In genomic region chr9:72639843-72640621, GRCm38 (mm10) we compare ENCODE assay signal across 8 mouse cellular contexts. TPM values are rescaled to one million over a fixed set of nuclear protein-coding genes. Genes with fewer than 3 reads are reported as not detected.
DNase-seq lines count a peak whose midpoint lies in the region; ATAC-seq and TF ChIP-seq lines count a peak whose summit lies in the region.

No protein-coding gene starts in this region.

- peak; percentile 84 for TF ChIP-seq EP300 in lung, postnatal 0 days (IDR thresholded peaks at IDR 0.05)

- H3K27me3 ChIP-seq in G1E (ENCODE audit: insufficient read depth, low read length), result no peaks in the 10 kb centered on the region; the same call in 1 of the 2 replicates
- H3K27me3 ChIP-seq in forebrain, embryonic 16.5 days (replicated peaks; ENCODE audit: control insufficient read depth, insufficient read depth, low read length), result no peaks in the 10 kb centered on the region
- H3K27me3 ChIP-seq in lung, postnatal 0 days (replicated peaks; ENCODE audit: insufficient read depth, low read length), result no peaks in the 10 kb centered on the region

- no peaks in the 10 kb centered on the region for H3K36me3 ChIP-seq in G1E (replicated peaks)
- no peaks in the 10 kb centered on the region for H3K36me3 ChIP-seq in forebrain, embryonic 16.5 days (ENCODE audit: control insufficient read depth, insufficient read depth)
- no peaks in the 10 kb centered on the region for H3K36me3 ChIP-seq in lung, postnatal 0 days (ENCODE audit: insufficient read depth, low read length)

- H3K4me1 ChIP-seq in G1E (ENCODE audit: insufficient read depth, low read depth, low read length), result peaks cover 40% of the 10 kb centered on the region
- peaks cover 22% of the 10 kb centered on the region for H3K4me1 ChIP-seq in forebrain, embryonic 16.5 days (replicated peaks; ENCODE audit: control insufficient read depth, insufficient read depth, low read length)
- H3K4me1 ChIP-seq in lung, postnatal 0 days (ENCODE audit: insufficient read depth, low read depth, low read length), result peaks cover 13% of the 10 kb centered on the region; the same call in 1 of the 2 replicates

- H3K4me3 ChIP-seq in G1E (ENCODE audit: low read depth, low read length), result peak overlapping the region; percentile 68
- peak overlapping the region; percentile 27 for H3K4me3 ChIP-seq in forebrain, embryonic 16.5 days (replicated peaks; ENCODE audit: low read length)
- peak overlapping the region; percentile 49 for H3K4me3 ChIP-seq in layer of hippocampus, adult 2 months
- peak overlapping the region; percentile 8; the same call in 1 of the 2 replicates for H3K4me3 ChIP-seq in lung, postnatal 0 days (ENCODE audit: low read depth, low read length)

- TF ChIP-seq CTCF in G1E (IDR thresholded peaks at IDR 0.05; ENCODE audit: low read depth, low read length), result no peak
- TF ChIP-seq CTCF in layer of hippocampus, adult 2 months (conservative IDR thresholded peaks at IDR 0.05), result no peak
- TF ChIP-seq CTCF in lung, postnatal 0 days (IDR thresholded peaks at IDR 0.05), result no peak

- peak overlapping the region; percentile 88 for H3K27ac ChIP-seq in forebrain, embryonic 16.5 days (ENCODE audit: low read length)
- peak overlapping the region; percentile 90 for H3K27ac ChIP-seq in layer of hippocampus, adult 2 months
- H3K27ac ChIP-seq in lung, postnatal 0 days (ENCODE audit: low read length), result peak overlapping the region; percentile 97

- peak; percentile 89 for ATAC-seq in G1E (ENCODE audit: extremely low read depth, insufficient number of reproducible peaks, low FRiP score, poor library complexity, severe bottlenecking)
- ATAC-seq in forebrain, embryonic 16.5 days, result peak; percentile 90
- peak; percentile 92 for ATAC-seq in lung, postnatal 0 days

- H3K4me2 ChIP-seq in forebrain, embryonic 16.5 days (ENCODE audit: low read length), result peak overlapping the region; percentile 48
- H3K4me2 ChIP-seq in lung, postnatal 0 days (replicated peaks; ENCODE audit: low read depth, low read length), result peak overlapping the region; percentile 43

- H3K9me3 ChIP-seq in G1E (replicated peaks), result peaks cover 3% of the 10 kb centered on the region; the same call in 1 of the 2 replicates
- H3K9me3 ChIP-seq in forebrain, embryonic 16.5 days (ENCODE audit: control insufficient read depth, low read length), result no peaks in the 10 kb centered on the region
- H3K9me3 ChIP-seq in lung, postnatal 0 days (ENCODE audit: low read length), result no peaks in the 10 kb centered on the region

- whole genome bisulfite sequencing in forebrain, embryonic 16.5 days, result 0% methylated on average over 27 of the region's 27 CpGs
- under 1% methylated on average over 27 of the region's 27 CpGs for whole genome bisulfite sequencing in lung, postnatal 0 days

- intact Hi-C loops in heart, postnatal 25 days (cut with DNase I), result loop anchor here (2.0 kb wide), 1 partner anchor 23 kb away; the partner anchor contains the start of gene Nedd4

- peak; percentile 79 for DNase-seq in G1E (ENCODE audit: low spot score)
- peak; percentile 75 to 82 for DNase-seq in cerebellum, adult 18-20 months
- DNase-seq in heart, postnatal 25 days (ENCODE audit: low spot score), result peak; percentile 88
- DNase-seq in layer of hippocampus, adult 2 months (ENCODE audit: low spot score in 2 of 2), result peak; percentile 53 to 62
- DNase-seq in lung, postnatal 0 days (ENCODE audit: low spot score), result peak; percentile 98
- DNase-seq in ovary, postnatal 14 days (ENCODE audit: low spot score), result peak; percentile 69
- DNase-seq in thymus, postnatal 25 days, result peak; percentile 25

- peak overlapping the region; percentile 51 for H3K9ac ChIP-seq in forebrain, embryonic 16.5 days (replicated peaks; ENCODE audit: low read depth, low read length)
- H3K9ac ChIP-seq in lung, postnatal 0 days (replicated peaks; ENCODE audit: low read depth), result peak overlapping the region; percentile 34; the same call in 1 of the 2 replicates

RNA-seq across cellular contexts. Expression of gene Nedd4, which starts 22.1 kb away (rescaled TPM):
- total RNA-seq in G1E (2014; fragmentation: Nextera tagmentation) (869 and 984 TPM in 2 replicates), G1E (2017) (631 and 707 TPM in 2 replicates)
- polyA plus RNA-seq in G1E (2012), result 399 and 562 TPM in 2 replicates
- 415 and 474 TPM in 2 replicates for polyA plus RNA-seq in forebrain, embryonic 16.5 days (2015; fragmentation: Nextera tagmentation; extraction: Ambion mirVana)
- 100 to 1,000 TPM; 337 to 377 TPM for total RNA-seq in heart, postnatal 25 days (2021)
- 100 to 1,000 TPM; 298 to 301 TPM for total RNA-seq in layer of hippocampus, adult 2 months (2021)
- 264 and 334 TPM in 2 replicates for polyA plus RNA-seq in lung, postnatal 0 days (2015; fragmentation: Nextera tagmentation; extraction: Ambion mirVana)

Comparison
In these comparisons a context has a peak if more than half of its experiments do, and no peak if none do; other contexts are left out.
1. Peak in every context shown above with its lines: DNase-seq, ATAC-seq, H3K4me3 ChIP-seq and H3K27ac ChIP-seq.
2. DNase-seq: peak in every context shown above with its lines; median percentile 98 in lung, postnatal 0 days; 88 in heart, postnatal 25 days; 79 in G1E; 78 in cerebellum, adult 18-20 months; 69 in ovary, postnatal 14 days; 58 in layer of hippocampus, adult 2 months; 25 in thymus, postnatal 25 days.
3. H3K4me3 ChIP-seq: peak in every context shown above with its lines; median percentile 68 in G1E; 49 in layer of hippocampus, adult 2 months; 27 in forebrain, embryonic 16.5 days; 8 in lung, postnatal 0 days.